Mouse (Mus musculus) liver, adult (tissue): ENCODE measurements at regions not wholly inside any gene's neighbourhood (a gene's known extent, or its start where the extent isn't known, plus 50 kb on each side); places are given as distances from the start of the nearest gene placed in this dataset.

ENCODE experiments used
- GATA4 ChIP-seq: IDR thresholded peaks from 2 replicates; pipeline ENCODE4 v1.6.1; 2014; ENCODE audit warnings: mild to moderate bottlenecking, low read length; ENCODE audit not compliant: insufficient replicate concordance

DNA sequence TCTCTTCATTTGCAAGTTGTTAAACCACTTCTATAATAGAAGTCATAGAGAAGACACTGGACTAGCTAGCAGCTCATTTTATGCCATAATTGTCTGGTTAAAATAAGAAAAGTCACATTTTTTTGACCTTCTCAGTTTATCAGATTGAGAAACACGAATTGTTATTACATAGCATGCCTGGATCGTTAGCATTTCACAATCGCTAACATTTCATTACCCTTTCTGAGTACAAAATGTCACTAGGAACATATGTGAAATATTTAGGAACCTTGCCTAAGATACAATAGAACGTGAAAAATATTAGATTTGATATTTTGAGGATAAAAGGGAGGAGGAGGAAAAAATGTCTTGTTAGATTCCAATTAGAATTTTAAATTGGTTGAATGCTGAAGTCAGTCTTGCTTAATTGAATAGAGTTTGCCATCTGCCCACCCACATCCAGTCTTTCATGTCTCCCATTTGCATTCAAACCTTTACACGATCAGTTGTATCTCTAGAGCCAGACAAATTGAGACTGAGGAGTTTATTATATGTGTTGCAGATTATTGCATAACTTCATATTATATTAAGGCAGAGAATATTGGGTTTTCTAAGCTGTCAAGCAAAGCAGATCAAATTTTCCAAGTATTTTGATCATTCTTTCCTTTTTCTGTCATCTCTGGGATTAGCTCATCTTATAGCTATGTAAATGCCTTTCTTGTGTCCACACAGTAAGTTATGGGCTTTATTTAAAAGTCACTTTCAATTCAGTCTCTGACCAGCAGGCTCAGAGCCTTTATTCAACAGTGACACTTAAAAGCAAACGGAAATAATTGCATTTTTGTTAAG lies 69.4 kb upstream of the Fn1 start:
- no peak for TF ChIP-seq GATA4
